Mouse (Mus musculus): ENCODE data around the gene Ulk4.
"Not testable (repeated sequence)": the region's sequence is repeated elsewhere in the genome, so short reads cannot be mapped to it uniquely, and the experiment has no call there.

Ulk4 gene

GRCm38 (mm10) chr9:121064606-121065355, 212.2 kb downstream of the Ulk4 start:
- DNase-seq (ENCODE audit: low spot score in 2 of 2), result no peak

GRCm38 (mm10) chr9:121062671-121063070, 214.3 kb downstream of the Ulk4 start:
- no peak for DNase-seq (ENCODE audit: low spot score in 2 of 2)

GRCm38 (mm10) chr9:121061820-121062623, 215.0 kb downstream of the Ulk4 start:
- no peak for DNase-seq (ENCODE audit: low spot score in 2 of 2)

- no peak for DNase-seq (ENCODE audit: low spot score in 2 of 2)
Observed at GRCm38 (mm10) chr9:121060331-121060730, 216.7 kb downstream of the Ulk4 start.

- DNase-seq (ENCODE audit: low spot score in 2 of 2), result no peak
Observed at GRCm38 (mm10) chr9:121059286-121059685, 217.7 kb downstream of the Ulk4 start.

- no peak for DNase-seq (ENCODE audit: low spot score in 2 of 2)
Observed at GRCm38 (mm10) chr9:121058538-121058937, 218.5 kb downstream of the Ulk4 start.

GRCm38 (mm10) chr9:121058116-121058515, 218.9 kb downstream of the Ulk4 start:
- no peak for DNase-seq (ENCODE audit: low spot score in 2 of 2)

GRCm38 (mm10) chr9:121057401-121057800, 219.6 kb downstream of the Ulk4 start:
- DNase-seq (ENCODE audit: low spot score in 2 of 2), result no peak

GRCm38 (mm10) chr9:121056526-121056925, 220.5 kb downstream of the Ulk4 start:
- DNase-seq (ENCODE audit: low spot score in 2 of 2), result no peak

- no peak for DNase-seq (ENCODE audit: low spot score in 2 of 2)
Observed at GRCm38 (mm10) chr9:121056036-121056435, 221.0 kb downstream of the Ulk4 start.

GRCm38 (mm10) chr9:121045657-121046056, 231.3 kb downstream of the Ulk4 start:
- not testable (repeated sequence) for DNase-seq (ENCODE audit: low spot score in 2 of 2)

- no peak for DNase-seq (ENCODE audit: low spot score in 2 of 2)
Observed at GRCm38 (mm10) chr9:121044471-121045206, 232.4 kb downstream of the Ulk4 start.

- DNase-seq (ENCODE audit: low spot score in 2 of 2), result no peak
Observed at GRCm38 (mm10) chr9:121043021-121043420, 234.0 kb downstream of the Ulk4 start.

- no peak for DNase-seq (ENCODE audit: low spot score in 2 of 2)
Observed at GRCm38 (mm10) chr9:121038396-121038795, 238.6 kb downstream of the Ulk4 start.

GRCm38 (mm10) chr9:121037975-121038374, 239.0 kb downstream of the Ulk4 start:
- DNase-seq (ENCODE audit: low spot score in 2 of 2), result no peak

GRCm38 (mm10) chr9:121035296-121035695, 241.7 kb downstream of the Ulk4 start:
- DNase-seq (ENCODE audit: low spot score in 2 of 2), result no peak

- no peak for DNase-seq (ENCODE audit: low spot score in 2 of 2)
Observed at GRCm38 (mm10) chr9:121033596-121033995, 243.4 kb downstream of the Ulk4 start.

- DNase-seq (ENCODE audit: low spot score in 2 of 2), result no peak
Observed at GRCm38 (mm10) chr9:121032322-121032964, 244.6 kb downstream of the Ulk4 start.

- DNase-seq (ENCODE audit: low spot score in 2 of 2), result no peak
Observed at GRCm38 (mm10) chr9:121030949-121031348, 246.0 kb downstream of the Ulk4 start.

- DNase-seq (ENCODE audit: low spot score in 2 of 2), result no peak
Observed at GRCm38 (mm10) chr9:121029786-121030185, 247.2 kb downstream of the Ulk4 start.

- DNase-seq (ENCODE audit: low spot score in 2 of 2), result no peak
Observed at GRCm38 (mm10) chr9:121023526-121024264, 253.3 kb downstream of the Ulk4 start.
